Mouse (Mus musculus): Measurements from ENCODE around the gene Cox6b2. TPM values are rescaled to one million over a fixed set of nuclear protein-coding genes. Genes with fewer than 3 reads are reported as not detected.
A peak's percentile ranks its signal among the peaks of the same experiment; 100 is the strongest.

Cox6b2 gene
- polyA plus RNA-seq, 1 experiment from 2014 or later: 17.7 TPM

DNA sequence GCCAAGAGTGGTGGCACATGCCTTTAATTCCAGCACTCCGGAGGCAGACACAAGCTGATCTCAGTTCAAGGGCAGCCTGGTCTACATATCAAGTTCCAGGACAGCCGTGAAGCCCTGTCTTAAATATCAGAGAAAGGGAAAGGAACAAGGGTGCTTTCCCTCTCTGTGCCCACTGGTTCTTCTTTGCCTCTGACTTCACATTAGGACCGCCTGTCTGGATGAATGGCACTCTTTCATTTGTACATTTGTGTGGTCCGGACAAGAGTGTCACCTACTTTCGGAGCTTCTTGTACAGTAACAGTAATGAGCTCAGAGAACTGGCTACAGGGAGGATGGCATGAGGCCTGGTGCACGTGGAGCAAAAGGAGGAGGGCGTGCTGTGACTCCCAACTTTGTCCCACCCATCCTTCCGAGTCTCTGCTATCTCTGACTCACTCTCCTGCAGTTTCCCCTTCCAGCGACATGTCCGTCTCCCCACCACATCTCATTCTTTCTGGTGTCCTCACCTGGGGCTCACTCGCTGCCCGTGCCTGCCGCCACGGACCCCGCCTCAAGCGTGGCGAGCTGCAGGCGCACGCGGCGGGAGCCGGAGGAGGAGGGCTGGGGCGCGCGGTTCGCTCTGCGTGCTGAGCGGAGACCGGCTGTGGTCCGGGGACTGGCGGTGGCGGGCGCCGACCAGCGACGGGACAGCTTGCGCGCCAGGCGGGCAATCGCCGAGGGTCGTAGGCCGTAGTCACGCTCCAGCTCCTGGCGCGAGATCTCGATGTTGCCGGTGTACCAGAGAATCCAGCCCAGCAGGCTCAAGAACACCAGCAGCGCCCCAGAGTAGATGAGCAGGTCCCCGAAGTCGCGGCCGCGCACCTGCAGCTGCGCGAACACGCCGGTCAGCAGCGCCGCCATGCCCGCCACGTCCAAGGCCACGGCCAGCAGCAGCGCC lies 35.9 kb upstream of the Cox6b2 start:
- Histone ChIP-seq H3K4me2 (ENCODE audit: low read depth, low read length) (peak overlapping the region; percentile 84), H3K9me3 (ENCODE audit: control insufficient read depth, low read length) (no peaks in the 10 kb centered on the region), H3K36me3 (ENCODE audit: control insufficient read depth, insufficient read depth, low read length) (no peaks in the 10 kb centered on the region), H3K27ac (ENCODE audit: low read depth, low read length) (peak overlapping the region; percentile 55), H3K27me3 (ENCODE audit: control insufficient read depth, insufficient read depth, low read length) (no peaks in the 10 kb centered on the region), H3K4me3 (ENCODE audit: low read depth, low read length) (peak overlapping the region; percentile 54), H3K9ac (replicated peaks; ENCODE audit: low read depth, low read length) (peak overlapping the region; percentile 80), H3K4me1 (ENCODE audit: control insufficient read depth, insufficient read depth, low read length) (peaks cover 7% of the 10 kb centered on the region)
- ATAC-seq (ENCODE audit: low read depth): peak; percentile 36
- WGBS: 1% methylated on average over 64 of the region's 64 CpGs

DNA sequence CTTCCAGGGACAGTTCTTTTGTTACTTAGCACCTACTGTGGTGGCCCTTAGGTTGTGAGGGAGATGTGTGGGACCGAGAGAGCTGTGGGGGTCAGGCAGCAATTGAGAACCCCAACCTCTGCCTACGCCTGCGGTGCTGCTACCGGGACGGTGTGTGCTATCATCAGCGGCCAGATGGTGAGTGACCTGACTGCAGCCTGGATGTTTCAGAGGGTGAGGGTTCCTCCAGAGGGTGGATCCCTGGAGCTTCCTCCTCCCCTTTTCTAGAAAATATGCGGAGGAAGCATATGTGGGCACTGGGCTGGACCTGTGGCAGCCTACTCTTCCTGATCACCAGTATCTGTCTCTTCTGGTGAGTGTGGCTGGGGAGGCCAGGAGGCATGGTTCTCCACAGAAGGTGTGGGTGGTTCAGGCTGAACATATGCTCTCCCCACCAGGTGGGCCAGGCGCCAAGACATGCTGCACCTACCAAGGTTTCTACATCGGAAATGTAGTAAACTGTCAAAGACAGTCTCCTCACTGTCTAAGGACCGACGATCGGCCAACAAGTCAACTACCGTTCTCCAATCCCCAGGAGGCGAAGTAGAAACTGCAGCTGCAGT lies 30.9 kb upstream of the Cox6b2 start:
- ATAC-seq (ENCODE audit: low read depth): no peak
- WGBS: 81% methylated on average over 14 of the region's 14 CpGs
- peaks cover 8% of the 10 kb centered on the region for H3K27me3 ChIP-seq (ENCODE audit: control insufficient read depth, insufficient read depth, low read length)
- H3K4me2 ChIP-seq (ENCODE audit: low read depth, low read length): no peak overlapping the region
- no peak overlapping the region for H3K4me3 ChIP-seq (ENCODE audit: low read depth, low read length)
- no peak overlapping the region for H3K9ac ChIP-seq (replicated peaks; ENCODE audit: low read depth, low read length)
- H3K9me3 ChIP-seq (ENCODE audit: control insufficient read depth, low read length): no peaks in the 10 kb centered on the region
- H3K27ac ChIP-seq (ENCODE audit: low read depth, low read length): no peak overlapping the region
- no peaks in the 10 kb centered on the region for H3K36me3 ChIP-seq (ENCODE audit: control insufficient read depth, insufficient read depth, low read length)
- H3K4me1 ChIP-seq (ENCODE audit: control insufficient read depth, insufficient read depth, low read length): no peaks in the 10 kb centered on the region

DNA sequence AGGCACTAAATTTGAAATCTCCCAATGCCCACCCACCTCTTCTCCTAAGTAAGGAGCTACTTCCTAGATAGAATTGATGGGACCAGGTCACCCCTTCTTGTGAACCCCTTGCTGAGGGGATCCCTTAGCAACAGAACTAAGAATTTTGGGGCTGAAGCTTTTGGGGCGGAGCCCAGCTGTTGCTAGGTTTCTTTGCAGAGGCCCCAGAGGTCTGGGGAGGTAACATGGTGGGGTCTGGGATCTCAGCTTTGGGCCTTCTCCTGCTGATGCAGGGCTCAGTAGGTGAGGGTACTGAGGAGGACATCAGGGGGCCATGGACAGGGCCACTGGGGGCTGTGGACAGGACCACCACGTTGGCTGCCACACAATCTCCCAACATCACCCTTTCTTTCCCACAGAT lies 29.9 kb upstream of the Cox6b2 start, which contains the start of the genes Il11 and Tmem190:
TSS of gene Il11 (minus strand) at position 101 of the 400 bp plus-strand sequence.
TSS of gene Tmem190 (plus strand) at position 179 of the 400 bp plus-strand sequence.
- Histone ChIP-seq H3K4me2 (ENCODE audit: low read depth, low read length) (no peak within 1 kb of the TSS), H3K9me3 (ENCODE audit: control insufficient read depth, low read length) (no peaks in the 10 kb centered on the region), H3K27me3 (ENCODE audit: control insufficient read depth, insufficient read depth, low read length) (peaks cover 15% of the 10 kb centered on the region), H3K9ac (replicated peaks; ENCODE audit: low read depth, low read length) (no peak within 1 kb of the TSS), H3K4me3 (ENCODE audit: low read depth, low read length) (no peak within 1 kb of the TSS), H3K4me1 (ENCODE audit: control insufficient read depth, insufficient read depth, low read length) (no peaks in the 10 kb centered on the region), H3K27ac (ENCODE audit: low read depth, low read length) (no peak within 1 kb of the TSS), H3K36me3 (ENCODE audit: control insufficient read depth, insufficient read depth, low read length) (no peaks in the 10 kb centered on the region)
- 77% methylated on average over 2 of the region's 2 CpGs for WGBS
- no peak for ATAC-seq (ENCODE audit: low read depth)

DNA sequence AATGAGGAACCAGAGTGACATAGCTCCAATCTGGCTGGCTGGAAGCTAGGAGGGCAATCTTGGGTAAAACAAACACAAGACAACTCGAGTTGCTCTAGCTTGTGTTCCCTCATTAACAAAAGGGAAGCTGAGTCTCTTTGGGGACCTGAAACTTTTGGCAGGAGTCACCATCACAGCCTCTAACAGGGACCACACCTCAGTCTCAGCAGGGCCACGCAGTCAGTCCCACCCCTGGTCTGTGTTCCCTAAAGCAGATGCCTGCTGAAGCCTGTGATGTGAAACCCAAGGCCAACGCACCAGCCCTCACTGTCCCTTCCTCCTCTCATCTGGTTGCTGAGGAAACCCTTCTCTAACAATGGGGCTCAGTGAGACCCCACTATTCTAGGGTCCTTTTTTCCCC lies 29.2 kb upstream of the Cox6b2 start:
- Histone ChIP-seq H3K4me1 (ENCODE audit: control insufficient read depth, insufficient read depth, low read length) (peaks cover 3% of the 10 kb centered on the region; the same call in 1 of the 2 replicates), H3K27me3 (ENCODE audit: control insufficient read depth, insufficient read depth, low read length) (peaks cover 19% of the 10 kb centered on the region), H3K4me3 (ENCODE audit: low read depth, low read length) (no peak overlapping the region), H3K27ac (ENCODE audit: low read depth, low read length) (no peak overlapping the region), H3K36me3 (ENCODE audit: control insufficient read depth, insufficient read depth, low read length) (no peaks in the 10 kb centered on the region), H3K4me2 (ENCODE audit: low read depth, low read length) (no peak overlapping the region), H3K9ac (replicated peaks; ENCODE audit: low read depth, low read length) (no peak overlapping the region), H3K9me3 (ENCODE audit: control insufficient read depth, low read length) (no peaks in the 10 kb centered on the region)
- ATAC-seq (ENCODE audit: low read depth): no peak
- 47% methylated on average over 3 of the region's 3 CpGs for WGBS

DNA sequence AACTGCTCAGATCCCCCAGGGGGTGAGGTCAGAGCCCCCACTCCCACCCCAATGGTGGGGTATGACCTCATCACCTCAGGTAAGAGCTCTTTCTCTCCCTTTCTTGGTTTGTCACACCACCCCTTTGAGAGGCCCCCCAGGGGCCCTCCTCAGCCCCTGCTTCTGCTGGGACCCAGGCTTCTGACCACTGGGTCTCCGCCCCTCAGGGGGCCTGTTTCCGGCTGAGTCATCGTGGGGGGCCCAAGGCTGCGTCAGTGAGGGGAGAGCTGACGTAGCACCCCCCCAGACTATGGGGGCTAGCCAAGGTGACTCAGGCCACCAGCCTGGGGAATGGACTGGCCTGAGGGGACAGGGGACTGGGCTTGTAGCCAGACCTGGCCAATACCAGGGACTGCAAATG lies 27.0 kb upstream of the Cox6b2 start:
- no peak overlapping the region for H3K4me2 ChIP-seq (ENCODE audit: low read depth, low read length)
- H3K36me3 ChIP-seq (ENCODE audit: control insufficient read depth, insufficient read depth, low read length): no peaks in the 10 kb centered on the region
- peaks cover 36% of the 10 kb centered on the region for H3K27me3 ChIP-seq (ENCODE audit: control insufficient read depth, insufficient read depth, low read length)
- no peak for ATAC-seq (ENCODE audit: low read depth)
- no peak overlapping the region for H3K27ac ChIP-seq (ENCODE audit: low read depth, low read length)
- H3K4me1 ChIP-seq (ENCODE audit: control insufficient read depth, insufficient read depth, low read length): peaks cover 7% of the 10 kb centered on the region; the same call in 1 of the 2 replicates
- no peak overlapping the region for H3K9ac ChIP-seq (replicated peaks; ENCODE audit: low read depth, low read length)
- no peak overlapping the region for H3K4me3 ChIP-seq (ENCODE audit: low read depth, low read length)
- H3K9me3 ChIP-seq (ENCODE audit: control insufficient read depth, low read length): no peaks in the 10 kb centered on the region
- 44% methylated on average over 5 of the region's 5 CpGs for WGBS

DNA sequence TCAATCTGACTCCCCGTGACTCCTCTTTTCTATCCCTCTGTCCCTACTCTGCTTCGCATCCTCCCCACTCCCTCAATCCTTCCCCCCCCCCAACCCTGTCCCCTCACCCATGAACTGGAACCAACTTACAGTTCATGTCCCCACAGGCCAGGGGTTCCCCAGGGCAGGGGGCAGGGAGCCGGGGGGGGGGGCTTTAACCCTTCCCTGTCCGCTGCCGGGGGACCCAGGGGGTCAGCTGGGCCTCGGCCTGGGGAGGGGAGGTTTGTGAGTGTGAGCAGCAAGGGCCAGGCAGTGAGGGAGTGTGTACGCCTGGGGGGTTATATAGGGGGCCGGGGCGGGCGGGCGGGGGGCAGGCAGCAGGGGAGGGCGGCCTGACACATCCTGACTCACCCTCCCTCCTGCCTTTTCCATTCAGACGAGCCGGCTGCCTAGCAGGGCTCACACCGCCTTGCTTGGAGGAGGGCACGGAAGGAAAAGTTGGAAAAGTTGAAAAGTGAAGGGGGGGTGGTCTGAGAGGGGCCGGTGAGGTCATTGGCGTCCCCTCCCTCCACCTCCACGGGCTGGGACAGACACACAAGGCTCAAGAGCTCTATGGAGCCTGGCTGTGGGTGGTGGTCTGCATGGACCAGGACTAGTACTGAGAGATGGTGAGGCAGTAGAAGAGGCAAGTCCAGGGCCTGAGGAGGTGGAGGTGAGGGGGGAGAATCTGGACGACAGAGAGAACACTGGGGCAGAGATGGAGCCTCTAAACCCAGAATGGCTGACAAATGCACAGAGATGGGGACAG lies 25.1 kb upstream of the Cox6b2 start:
- no peak for ATAC-seq (ENCODE audit: low read depth)
- H3K9me3 ChIP-seq (ENCODE audit: control insufficient read depth, low read length): no peaks in the 10 kb centered on the region
- peaks cover 36% of the 10 kb centered on the region for H3K27me3 ChIP-seq (ENCODE audit: control insufficient read depth, insufficient read depth, low read length)
- no peaks in the 10 kb centered on the region for H3K36me3 ChIP-seq (ENCODE audit: control insufficient read depth, insufficient read depth, low read length)
- peaks cover 7% of the 10 kb centered on the region; the same call in 1 of the 2 replicates for H3K4me1 ChIP-seq (ENCODE audit: control insufficient read depth, insufficient read depth, low read length)
- H3K27ac ChIP-seq (ENCODE audit: low read depth, low read length): no peak overlapping the region
- no peak overlapping the region for H3K4me2 ChIP-seq (ENCODE audit: low read depth, low read length)
- H3K9ac ChIP-seq (replicated peaks; ENCODE audit: low read depth, low read length): no peak overlapping the region
- WGBS: 6% methylated on average over 18 of the region's 20 CpGs
- no peak overlapping the region for H3K4me3 ChIP-seq (ENCODE audit: low read depth, low read length)

DNA sequence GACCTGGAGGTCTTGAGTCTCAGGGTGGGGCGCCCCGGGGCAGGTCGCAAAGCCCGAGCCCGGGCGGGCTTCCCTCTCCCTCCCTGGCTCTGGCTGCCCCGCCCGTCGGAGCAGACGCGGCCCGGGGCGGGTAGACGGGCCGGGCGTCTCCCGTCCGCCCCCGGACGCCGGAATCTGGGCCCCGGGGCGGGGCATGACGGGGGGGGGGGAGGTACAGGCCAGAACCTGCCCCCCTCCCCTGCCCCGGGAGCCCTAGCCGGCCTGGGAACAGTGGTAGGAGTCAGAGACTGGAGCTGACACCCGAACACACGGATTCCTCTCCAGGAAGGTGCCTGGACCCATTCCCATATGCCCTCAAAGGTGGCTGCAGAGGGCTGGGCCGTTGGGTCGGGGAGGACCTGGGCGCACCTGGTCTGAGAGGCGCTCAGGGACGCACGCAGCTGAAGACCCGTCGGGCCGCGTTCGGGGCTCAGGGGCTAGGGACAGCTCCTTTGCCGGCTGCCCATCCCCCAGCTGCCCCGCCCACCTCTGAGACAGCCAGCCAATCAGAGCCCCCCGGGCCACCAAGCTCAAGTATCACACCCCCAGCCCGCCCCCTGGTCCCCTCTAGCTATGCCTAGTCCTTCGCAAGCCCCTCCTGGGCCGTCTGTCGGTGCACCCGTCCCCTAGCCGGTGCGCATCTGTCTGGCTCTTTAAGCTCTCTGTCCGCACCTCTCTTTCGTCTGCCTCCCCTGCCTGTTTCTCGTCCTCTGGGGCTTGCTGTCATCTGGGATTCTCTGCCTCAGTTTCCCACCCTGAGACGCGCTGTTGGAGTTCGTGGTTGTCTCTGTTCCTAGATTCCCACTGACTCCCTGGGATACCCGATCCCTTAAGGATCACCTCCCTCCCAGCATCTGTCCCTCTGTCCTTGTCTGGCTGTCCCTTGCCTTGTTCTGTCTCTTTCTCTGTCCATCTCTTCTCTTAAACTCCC lies 24.3 kb upstream of the Cox6b2 start:
- Histone ChIP-seq H3K9ac (replicated peaks; ENCODE audit: low read depth, low read length) (peak overlapping the region; percentile 28; the same call in 1 of the 2 replicates), H3K27me3 (ENCODE audit: control insufficient read depth, insufficient read depth, low read length) (peaks cover 36% of the 10 kb centered on the region), H3K9me3 (ENCODE audit: control insufficient read depth, low read length) (no peaks in the 10 kb centered on the region), H3K36me3 (ENCODE audit: control insufficient read depth, insufficient read depth, low read length) (no peaks in the 10 kb centered on the region), H3K4me3 (ENCODE audit: low read depth, low read length) (peak overlapping the region; percentile 26; the same call in 1 of the 2 replicates), H3K4me2 (ENCODE audit: low read depth, low read length) (peak overlapping the region; percentile 41), H3K27ac (ENCODE audit: low read depth, low read length) (no peak overlapping the region), H3K4me1 (ENCODE audit: control insufficient read depth, insufficient read depth, low read length) (peaks cover 7% of the 10 kb centered on the region; the same call in 1 of the 2 replicates)
- ATAC-seq (ENCODE audit: low read depth): peak; percentile 77
- WGBS: under 1% methylated on average over 41 of the region's 56 CpGs

DNA sequence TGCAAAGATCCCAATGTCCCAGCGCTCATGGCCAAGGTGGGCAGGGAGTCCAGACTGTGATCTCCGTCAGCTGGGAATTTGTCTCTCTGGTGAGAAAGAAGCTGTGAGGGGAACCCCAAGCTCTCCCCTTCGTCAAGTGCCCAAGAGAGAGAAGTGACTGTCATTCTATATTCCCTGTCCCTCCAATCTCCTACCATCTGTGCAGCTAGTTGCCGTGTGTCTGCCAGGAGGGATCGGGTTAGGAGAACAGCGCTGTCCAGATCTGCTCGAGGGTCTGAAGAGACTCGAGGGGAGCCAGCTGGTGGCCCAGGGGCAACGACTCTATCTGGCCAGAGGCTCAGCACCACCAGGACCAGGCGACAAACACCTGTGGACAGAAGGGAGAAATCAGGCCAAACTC lies 23.2 kb upstream of the Cox6b2 start:
- Histone ChIP-seq H3K9me3 (ENCODE audit: control insufficient read depth, low read length) (no peaks in the 10 kb centered on the region), H3K4me1 (ENCODE audit: control insufficient read depth, insufficient read depth, low read length) (peaks cover 7% of the 10 kb centered on the region; the same call in 1 of the 2 replicates), H3K9ac (replicated peaks; ENCODE audit: low read depth, low read length) (no peak overlapping the region), H3K4me3 (ENCODE audit: low read depth, low read length) (no peak overlapping the region), H3K36me3 (ENCODE audit: control insufficient read depth, insufficient read depth, low read length) (no peaks in the 10 kb centered on the region), H3K4me2 (ENCODE audit: low read depth, low read length) (no peak overlapping the region), H3K27ac (ENCODE audit: low read depth, low read length) (no peak overlapping the region; the same call in 1 of the 2 replicates), H3K27me3 (ENCODE audit: control insufficient read depth, insufficient read depth, low read length) (peaks cover 36% of the 10 kb centered on the region)
- 54% methylated on average over 10 of the region's 10 CpGs for WGBS
- ATAC-seq (ENCODE audit: low read depth): no peak
